Mouse (Mus musculus): ENCODE results near the gene Plekhd1.

The Plekhd1 gene

GRCm38 (mm10) chr12:80701332-80701731 lies 8.9 kb downstream of the Plekhd1 start:
- no peak for DNase-seq

- DNase-seq = no peak
Measured at GRCm38 (mm10) chr12:80706208-80706914, 14.0 kb downstream of the Plekhd1 start.

GRCm38 (mm10) chr12:80706915-80707604 lies 14.7 kb downstream of the Plekhd1 start:
- DNase-seq = no peak

GRCm38 (mm10) chr12:80715915-80716314 lies 23.5 kb downstream of the Plekhd1 start:
- DNase-seq = no peak

- no peak for DNase-seq
Measured at GRCm38 (mm10) chr12:80719141-80719540, 26.8 kb downstream of the Plekhd1 start.

- DNase-seq = no peak
Measured at GRCm38 (mm10) chr12:80720507-80720906, 28.1 kb downstream of the Plekhd1 start.

- no peak for DNase-seq
Measured at GRCm38 (mm10) chr12:80721458-80721857, 29.1 kb downstream of the Plekhd1 start.

GRCm38 (mm10) chr12:80724853-80725559 lies 32.6 kb downstream of the Plekhd1 start:
- peak; percentile 90 for DNase-seq

- DNase-seq = no peak
Measured at GRCm38 (mm10) chr12:80728207-80728606, 35.8 kb downstream of the Plekhd1 start.

- DNase-seq = no peak
Measured at GRCm38 (mm10) chr12:80728814-80729213, 36.4 kb downstream of the Plekhd1 start.

- DNase-seq = peak; percentile 84
Measured at GRCm38 (mm10) chr12:80729758-80730530, 37.6 kb downstream of the Plekhd1 start.

- peak; percentile 66 for DNase-seq
Measured at GRCm38 (mm10) chr12:80730567-80730966, 38.2 kb downstream of the Plekhd1 start.

- DNase-seq = no peak
Measured at GRCm38 (mm10) chr12:80734526-80735470, 42.4 kb downstream of the Plekhd1 start.

GRCm38 (mm10) chr12:80736464-80737282 lies 44.3 kb downstream of the Plekhd1 start:
- DNase-seq = no peak

- DNase-seq = no peak
Measured at GRCm38 (mm10) chr12:80737283-80737600, 44.9 kb downstream of the Plekhd1 start.

GRCm38 (mm10) chr12:80739482-80739881 lies 47.1 kb downstream of the Plekhd1 start:
- DNase-seq = peak; percentile 67

GRCm38 (mm10) chr12:80744614-80745013 lies 52.2 kb downstream of the Plekhd1 start:
- DNase-seq = no peak

GRCm38 (mm10) chr12:80746031-80746813 lies 53.8 kb downstream of the Plekhd1 start:
- DNase-seq = no peak

GRCm38 (mm10) chr12:80751556-80751955 lies 59.2 kb downstream of the Plekhd1 start:
- no peak for DNase-seq
